Mouse (Mus musculus) small intestine, adult 2 months (tissue): ENCODE data around the gene Ace3.

Experiments
- CTCF ChIP-seq: fragments of 200-500 bp; IDR thresholded peaks from 2 replicates; pipeline ENCODE4 v1.5.1; 2012; ENCODE audit warnings: low read depth, mild to moderate bottlenecking, control low read depth, inconsistent platforms, low read length, moderate library complexity, mixed read lengths; ENCODE audit not compliant: insufficient replicate concordance, insufficient read length; ENCODE audit errors: extremely low read depth
- POLR2A ChIP-seq: fragments of 200-500 bp; IDR thresholded peaks from 2 replicates; pipeline ENCODE4 v1.6.1; 2012; ENCODE audit warnings: low read depth, mild to moderate bottlenecking, control low read depth, inconsistent platforms, low read length, moderate library complexity

GRCm38 (mm10) chr11:105987446-105987845 is 7.0 kb upstream of the Ace3 start:
- TF ChIP-seq CTCF (no peak), POLR2A (no peak)
